Mouse (Mus musculus) midbrain, embryonic 10.5 days (tissue): ENCODE data around the gene Spock1. TPM values are rescaled to one million over a fixed set of nuclear protein-coding genes. Genes with fewer than 3 reads are reported as not detected.

Source experiments
- DNase-seq: peaks from one replicate; pipeline ENCODE4 v3.0.0-alpha.2; 2017; ENCODE audit warnings: low spot score
- H3K27ac ChIP-seq: fragments of 300-500 bp; sonication (generic); replicated peaks from 2 replicates; pipeline ENCODE4 v1.5.1; 2016; ENCODE audit warnings: mild to moderate bottlenecking
- H3K27me3 ChIP-seq: fragments of 300-500 bp; sonication (generic); 2 replicates; pipeline ENCODE4 v1.6.1; 2016; ENCODE audit warnings: low read depth, mild to moderate bottlenecking; ENCODE audit not compliant: poor library complexity, severe bottlenecking
- H3K36me3 ChIP-seq: fragments of 300-500 bp; sonication (generic); 2 replicates; pipeline ENCODE4 v1.6.1; 2016; ENCODE audit warnings: mild to moderate bottlenecking, moderate library complexity
- H3K4me1 ChIP-seq: fragments of 300-500 bp; sonication (generic); 2 replicates; pipeline ENCODE4 v1.6.1; 2016
- H3K4me3 ChIP-seq: fragments of 300-500 bp; sonication (generic); 2 replicates; pipeline ENCODE4 v1.5.1; 2016; ENCODE audit warnings: mild to moderate bottlenecking, moderate library complexity
- H3K9me3 ChIP-seq: fragments of 300-500 bp; sonication (generic); replicated peaks from 2 replicates; pipeline ENCODE4 v1.6.1; 2016; ENCODE audit warnings: mild to moderate bottlenecking
- WGBS: fragments of 180-500 bp; shearing (Covaris S2); methylation state at CpG from one replicate; pipeline ENCODE4 v1.1.7; 2016; 5-methylcytosine and 5-hydroxymethylcytosine counted together
- polyA plus RNA-seq: library from polyadenylated mRNA; unstranded; fragments of >200 nt; fragmentation: Nextera tagmentation; extraction: Ambion mirVana; gene quantifications from 2 replicates; pipeline ENCODE4 v1.2.1, GENCODE M21; 2016

Gene Spock1
- polyA plus RNA-seq, 1 experiment from 2014 or later = 5.0 TPM

GRCm38 (mm10) chr13:57856311-57856853, 51.8 kb downstream of the Spock1 start:
- Histone ChIP-seq H3K4me3 (no peak overlapping the region), H3K27ac (no peak overlapping the region), H3K27me3 (no peaks in the 10 kb centered on the region), H3K4me1 (peaks cover 11% of the 10 kb centered on the region), H3K36me3 (no peaks in the 10 kb centered on the region), H3K9me3 (no peaks in the 10 kb centered on the region)
- DNase-seq = no peak
- 86% methylated on average over 10 of the region's 10 CpGs for WGBS

GRCm38 (mm10) chr13:57855766-57856165, 52.4 kb downstream of the Spock1 start:
- Histone ChIP-seq H3K27ac (no peak overlapping the region), H3K36me3 (no peaks in the 10 kb centered on the region), H3K27me3 (no peaks in the 10 kb centered on the region), H3K4me3 (no peak overlapping the region), H3K9me3 (no peaks in the 10 kb centered on the region), H3K4me1 (peaks cover 11% of the 10 kb centered on the region)
- DNase-seq = no peak
- WGBS = 79% methylated on average over 4 of the region's 4 CpGs

GRCm38 (mm10) chr13:57854416-57854815, 53.7 kb downstream of the Spock1 start:
- no peaks in the 10 kb centered on the region for H3K9me3 ChIP-seq
- no peaks in the 10 kb centered on the region for H3K36me3 ChIP-seq
- H3K4me1 ChIP-seq = peaks cover 11% of the 10 kb centered on the region
- no peak overlapping the region for H3K27ac ChIP-seq
- no peak overlapping the region for H3K4me3 ChIP-seq
- DNase-seq = no peak
- no peaks in the 10 kb centered on the region for H3K27me3 ChIP-seq
- 92% methylated on average over 8 of the region's 8 CpGs for WGBS

DNA sequence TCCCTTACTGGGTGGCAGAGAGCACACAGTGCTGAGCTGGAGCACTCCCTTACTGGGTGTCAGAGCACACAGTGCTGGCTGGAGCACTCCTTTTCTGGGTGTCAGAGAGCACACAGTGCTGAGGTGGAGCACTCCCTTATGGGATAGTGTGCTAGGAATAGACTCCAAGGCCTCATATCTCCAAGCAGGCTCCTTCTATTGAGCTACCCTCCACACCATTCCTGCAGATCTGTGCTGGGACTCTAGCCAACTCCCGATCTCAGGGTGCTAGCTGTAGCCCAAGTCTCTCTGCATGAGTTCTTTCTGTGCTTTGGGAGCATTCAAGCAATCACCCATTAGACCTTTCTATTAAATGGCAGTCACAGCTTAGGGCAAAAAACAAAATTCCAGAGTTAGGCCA, 54.5 kb downstream of the Spock1 start:
- no peak overlapping the region for H3K27ac ChIP-seq
- no peaks in the 10 kb centered on the region for H3K9me3 ChIP-seq
- peaks cover 5% of the 10 kb centered on the region for H3K4me1 ChIP-seq
- no peaks in the 10 kb centered on the region for H3K27me3 ChIP-seq
- no peaks in the 10 kb centered on the region for H3K36me3 ChIP-seq
- WGBS = 87% methylated on average over 1 of the region's 1 CpGs
- no peak overlapping the region for H3K4me3 ChIP-seq
- no peak for DNase-seq

GRCm38 (mm10) chr13:57853156-57853555, 55.0 kb downstream of the Spock1 start:
- Histone ChIP-seq H3K4me1 (peaks cover under 1% of the 10 kb centered on the region), H3K36me3 (no peaks in the 10 kb centered on the region), H3K9me3 (no peaks in the 10 kb centered on the region), H3K27me3 (no peaks in the 10 kb centered on the region), H3K27ac (no peak overlapping the region), H3K4me3 (no peak overlapping the region)
- DNase-seq = no peak
- 94% methylated on average over 10 of the region's 10 CpGs for WGBS

DNA sequence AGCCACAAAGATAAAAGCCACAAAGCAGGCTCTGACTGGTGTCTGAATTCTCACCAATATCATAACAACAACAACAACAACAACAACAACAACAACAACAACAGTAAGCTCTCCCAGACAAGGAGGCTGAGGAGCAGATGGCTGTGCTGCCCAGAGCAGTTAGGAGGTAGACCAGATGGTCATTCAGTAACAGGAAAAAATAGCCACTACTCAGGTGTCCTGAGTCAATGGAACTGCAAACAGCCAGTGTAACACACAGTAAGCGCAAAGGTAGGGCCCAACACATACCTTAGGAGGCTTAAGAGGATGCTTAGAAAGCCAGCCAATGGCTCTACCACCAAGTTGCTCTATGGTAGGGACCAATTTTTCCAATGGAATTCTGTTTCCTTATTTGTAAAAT, 59.2 kb downstream of the Spock1 start:
- DNase-seq = no peak
- H3K4me3 ChIP-seq = no peak overlapping the region
- no peaks in the 10 kb centered on the region for H3K9me3 ChIP-seq
- H3K4me1 ChIP-seq = no peaks in the 10 kb centered on the region
- no peaks in the 10 kb centered on the region for H3K36me3 ChIP-seq
- no peaks in the 10 kb centered on the region for H3K27me3 ChIP-seq
- 79% methylated on average over 1 of the region's 1 CpGs for WGBS
- no peak overlapping the region for H3K27ac ChIP-seq

- Histone ChIP-seq H3K4me3 (no peak overlapping the region), H3K9me3 (no peaks in the 10 kb centered on the region), H3K27ac (no peak overlapping the region), H3K36me3 (no peaks in the 10 kb centered on the region), H3K27me3 (no peaks in the 10 kb centered on the region), H3K4me1 (no peaks in the 10 kb centered on the region)
- 92% methylated on average over 4 of the region's 4 CpGs for WGBS
- no peak for DNase-seq
These were observed 61.0 kb downstream of the Spock1 start for GRCm38 (mm10) chr13:57847101-57847500.

- no peaks in the 10 kb centered on the region for H3K36me3 ChIP-seq
- H3K9me3 ChIP-seq = no peaks in the 10 kb centered on the region
- no peaks in the 10 kb centered on the region for H3K4me1 ChIP-seq
- 93% methylated on average over 9 of the region's 9 CpGs for WGBS
- DNase-seq = no peak
- H3K4me3 ChIP-seq = no peak overlapping the region
- no peak overlapping the region for H3K27ac ChIP-seq
- no peaks in the 10 kb centered on the region for H3K27me3 ChIP-seq
These were observed 61.7 kb downstream of the Spock1 start for GRCm38 (mm10) chr13:57846468-57846867.

DNA sequence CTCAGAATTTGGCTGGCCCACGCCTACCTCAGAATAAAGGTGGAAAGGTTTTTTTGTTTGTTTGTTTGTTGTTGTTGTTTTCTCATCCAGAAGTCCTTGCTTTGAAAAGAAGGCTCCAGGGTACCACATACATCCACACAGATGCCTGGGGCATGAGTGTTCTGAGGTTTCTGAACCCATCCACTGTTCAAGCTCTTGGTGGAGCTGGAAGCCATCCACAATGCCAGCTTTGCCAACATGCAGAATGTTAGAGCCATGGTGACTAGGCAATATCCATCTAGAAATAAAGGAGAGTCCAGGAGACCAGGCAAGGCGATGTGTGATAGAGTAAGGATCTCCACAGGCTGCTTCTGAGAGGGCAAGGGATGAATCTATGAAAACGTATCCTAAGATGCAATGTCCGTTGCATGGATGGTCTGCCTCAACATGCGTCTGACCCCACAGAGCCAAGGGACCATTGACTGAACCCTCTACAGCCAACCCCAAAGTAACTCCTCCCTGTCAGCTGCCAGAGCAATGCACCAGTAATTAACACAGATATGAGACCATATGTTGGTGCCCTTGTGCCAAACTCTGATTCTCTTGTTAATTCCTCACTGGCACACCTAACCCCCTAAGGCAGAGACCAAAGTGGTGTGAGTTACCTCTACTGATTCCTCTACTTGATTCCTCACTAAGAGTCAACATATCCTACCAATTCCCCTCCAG, 66.8 kb downstream of the Spock1 start:
- Histone ChIP-seq H3K36me3 (no peaks in the 10 kb centered on the region), H3K9me3 (no peaks in the 10 kb centered on the region), H3K27me3 (no peaks in the 10 kb centered on the region), H3K4me3 (no peak overlapping the region), H3K4me1 (peaks cover 10% of the 10 kb centered on the region), H3K27ac (no peak overlapping the region)
- DNase-seq = no peak
- WGBS = 90% methylated on average over 5 of the region's 5 CpGs

- 82% methylated on average over 5 of the region's 5 CpGs for WGBS
- H3K27ac ChIP-seq = no peak overlapping the region
- no peak for DNase-seq
- no peaks in the 10 kb centered on the region for H3K27me3 ChIP-seq
- H3K36me3 ChIP-seq = no peaks in the 10 kb centered on the region
- peaks cover 10% of the 10 kb centered on the region for H3K4me1 ChIP-seq
- no peak overlapping the region for H3K4me3 ChIP-seq
- H3K9me3 ChIP-seq = peaks cover 7% of the 10 kb centered on the region
These were observed 70.3 kb downstream of the Spock1 start for GRCm38 (mm10) chr13:57837691-57838437.

GRCm38 (mm10) chr13:57831374-57832163, 76.6 kb downstream of the Spock1 start:
- H3K4me1 ChIP-seq = peaks cover 3% of the 10 kb centered on the region; the same call in 1 of the 2 replicates
- 83% methylated on average over 11 of the region's 11 CpGs for WGBS
- H3K4me3 ChIP-seq = no peak overlapping the region

GRCm38 (mm10) chr13:57830896-57831295, 77.2 kb downstream of the Spock1 start:
- H3K27ac ChIP-seq = no peak overlapping the region
- peaks cover 3% of the 10 kb centered on the region; the same call in 1 of the 2 replicates for H3K4me1 ChIP-seq
- DNase-seq = no peak
- 86% methylated on average over 7 of the region's 7 CpGs for WGBS
- H3K36me3 ChIP-seq = no peaks in the 10 kb centered on the region
- peaks cover 8% of the 10 kb centered on the region for H3K9me3 ChIP-seq
- no peaks in the 10 kb centered on the region for H3K27me3 ChIP-seq
- no peak overlapping the region for H3K4me3 ChIP-seq

More at GRCm38 (mm10) chr13:57831374-57832163, 76.6 kb downstream of the Spock1 start:
- H3K9me3 ChIP-seq = peaks cover 8% of the 10 kb centered on the region
- H3K27ac ChIP-seq = no peak overlapping the region
- H3K36me3 ChIP-seq = no peaks in the 10 kb centered on the region
- H3K27me3 ChIP-seq = no peaks in the 10 kb centered on the region
- DNase-seq = no peak
